Mouse (Mus musculus) lung, adult 2 months (tissue): ENCODE data around the gene Ublcp1.

Experiments used
- CTCF ChIP-seq: fragments of 200-500 bp; IDR thresholded peaks from 2 replicates; pipeline ENCODE4 v1.5.1; 2011; ENCODE audit warnings: mild to moderate bottlenecking, low read length, control low read depth; ENCODE audit not compliant: insufficient read depth
- POLR2A ChIP-seq: fragments of 200-500 bp; IDR thresholded peaks from 2 replicates; pipeline ENCODE4 v1.6.1; 2011; ENCODE audit warnings: low read depth, mild to moderate bottlenecking, control low read depth, low read length, borderline replicate concordance; ENCODE audit errors: extremely low read depth

DNA sequence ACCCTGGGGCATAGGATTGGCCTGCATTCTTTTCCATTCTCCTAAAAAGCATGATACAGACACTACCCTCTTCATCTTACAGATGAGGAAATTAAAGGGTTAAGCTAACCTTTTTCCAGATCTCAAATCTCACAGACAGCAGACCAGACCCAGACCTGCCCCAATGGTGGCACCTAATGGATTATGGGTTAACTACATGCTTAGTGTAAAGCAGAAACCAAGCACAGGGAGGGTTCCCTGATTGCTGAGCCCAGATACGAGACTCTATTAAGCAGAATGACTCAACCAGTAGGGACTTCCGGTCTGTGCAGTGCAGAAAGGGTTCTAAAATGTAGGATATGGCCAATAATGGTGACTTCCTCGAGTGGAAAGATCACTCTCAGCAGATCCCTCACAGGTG is 59.9 kb downstream of the Ublcp1 start:
- TF ChIP-seq POLR2A (no peak), CTCF (no peak)
